Mouse (Mus musculus) olfactory bulb, adult 2 months (tissue): ENCODE data around the gene Pam.

Source experiments
- CTCF ChIP-seq: fragments of 200-500 bp; IDR thresholded peaks from 2 replicates; pipeline ENCODE4 v1.5.1; 2012; ENCODE audit warnings: low read depth, mild to moderate bottlenecking, low read length, moderate library complexity; ENCODE audit not compliant: insufficient read depth
- POLR2A ChIP-seq: fragments of 200-500 bp; IDR thresholded peaks from 2 replicates; pipeline ENCODE4 v1.6.1; 2012; ENCODE audit warnings: mild to moderate bottlenecking, low read depth, low read length, moderate library complexity; ENCODE audit not compliant: insufficient read depth

- no peak for TF ChIP-seq POLR2A
- TF ChIP-seq CTCF: no peak
These were observed 6.0 kb downstream of the Pam start for GRCm38 (mm10) chr1:98089336-98089975.
